Mouse (Mus musculus): Measurements from ENCODE around the gene Txndc2.

Gene Txndc2

GRCm38 (mm10) chr17:65641734-65642218 is at the start of gene Txndc2:
Txndc2 (minus strand) TSS chr17:65642168.
- no peak for DNase-seq (ENCODE audit: low spot score)

GRCm38 (mm10) chr17:65683731-65684130 is 41.8 kb upstream of the Txndc2 start:
- DNase-seq (ENCODE audit: low spot score): no peak

GRCm38 (mm10) chr17:65683316-65683715 is 41.3 kb upstream of the Txndc2 start:
- no peak for DNase-seq (ENCODE audit: low spot score)

GRCm38 (mm10) chr17:65682071-65682680 is 40.2 kb upstream of the Txndc2 start:
- DNase-seq (ENCODE audit: low spot score): no peak

- DNase-seq (ENCODE audit: low spot score): no peak
Observed at GRCm38 (mm10) chr17:65681516-65681915, 39.5 kb upstream of the Txndc2 start.

GRCm38 (mm10) chr17:65680801-65681412 is 38.9 kb upstream of the Txndc2 start:
- DNase-seq (ENCODE audit: low spot score): no peak

- no peak for DNase-seq (ENCODE audit: low spot score)
Observed at GRCm38 (mm10) chr17:65679806-65680446, 38.0 kb upstream of the Txndc2 start.

- DNase-seq (ENCODE audit: low spot score): no peak
Observed at GRCm38 (mm10) chr17:65677742-65678141, 35.8 kb upstream of the Txndc2 start.

GRCm38 (mm10) chr17:65676536-65676935 is 34.6 kb upstream of the Txndc2 start:
- DNase-seq (ENCODE audit: low spot score): no peak

GRCm38 (mm10) chr17:65675985-65676384 is 34.0 kb upstream of the Txndc2 start:
- no peak for DNase-seq (ENCODE audit: low spot score)

- DNase-seq (ENCODE audit: low spot score): no peak
Observed at GRCm38 (mm10) chr17:65674710-65675171, 32.8 kb upstream of the Txndc2 start.

GRCm38 (mm10) chr17:65672926-65673325 is 31.0 kb upstream of the Txndc2 start:
- no peak for DNase-seq (ENCODE audit: low spot score)

GRCm38 (mm10) chr17:65669061-65669460 is 27.1 kb upstream of the Txndc2 start:
- DNase-seq (ENCODE audit: low spot score): no peak

- DNase-seq (ENCODE audit: low spot score): no peak
Observed at GRCm38 (mm10) chr17:65667792-65668191, 25.8 kb upstream of the Txndc2 start.

- DNase-seq (ENCODE audit: low spot score): peak; percentile 75
Observed at GRCm38 (mm10) chr17:65666388-65667161, 24.6 kb upstream of the Txndc2 start.

GRCm38 (mm10) chr17:65665786-65666387 is 23.9 kb upstream of the Txndc2 start:
- peak; percentile 38 for DNase-seq (ENCODE audit: low spot score)

GRCm38 (mm10) chr17:65663329-65664078 is 21.5 kb upstream of the Txndc2 start:
- peak; percentile 80 for DNase-seq (ENCODE audit: low spot score)

GRCm38 (mm10) chr17:65662662-65663061 is 20.7 kb upstream of the Txndc2 start:
- no peak for DNase-seq (ENCODE audit: low spot score)

GRCm38 (mm10) chr17:65658416-65658815 is 16.4 kb upstream of the Txndc2 start:
- DNase-seq (ENCODE audit: low spot score): no peak

GRCm38 (mm10) chr17:65657958-65658357 is 16.0 kb upstream of the Txndc2 start:
- no peak for DNase-seq (ENCODE audit: low spot score)

GRCm38 (mm10) chr17:65656731-65657130 is 14.8 kb upstream of the Txndc2 start:
- no peak for DNase-seq (ENCODE audit: low spot score)

Measured in yolk sac, embryonic 10.5 days (tissue).